Mouse (Mus musculus) lung, postnatal 0 days (tissue): ENCODE data around the gene Pxk. TPM values are rescaled to one million over a fixed set of nuclear protein-coding genes. Genes with fewer than 3 reads are reported as not detected.

Experiments used
- ATAC-seq: fragments of 200-750 bp; cut with Nextera tagmentation; 2 replicates; pipeline ENCODE4 v1.8.0; 2017; ENCODE audit warnings: moderate library complexity
- DNase-seq: peaks from one replicate; pipeline ENCODE4 v3.0.0-alpha.2; 2016; ENCODE audit warnings: low spot score
- H3K27ac ChIP-seq: fragments of 300-500 bp; sonication (generic); 2 replicates; pipeline ENCODE4 v1.5.1; 2014; ENCODE audit warnings: antibody characterized with exemption, mild to moderate bottlenecking, low read length, mixed read lengths
- H3K27me3 ChIP-seq: fragments of 300-500 bp; sonication (generic); replicated peaks from 2 replicates; pipeline ENCODE4 v1.6.1; 2014; ENCODE audit warnings: low read length, mixed read lengths; ENCODE audit not compliant: insufficient read depth
- H3K36me3 ChIP-seq: fragments of 300-500 bp; sonication (generic); 2 replicates; pipeline ENCODE4 v1.6.1; 2014; ENCODE audit warnings: low read length, mixed read lengths; ENCODE audit not compliant: insufficient read depth
- H3K4me1 ChIP-seq: fragments of 300-500 bp; sonication (generic); 2 replicates; pipeline ENCODE4 v1.6.1; 2014; ENCODE audit warnings: antibody characterized with exemption, low read depth, low read length, mixed read lengths; ENCODE audit not compliant: insufficient read depth
- H3K4me2 ChIP-seq: fragments of 300-500 bp; sonication (generic); replicated peaks from 2 replicates; pipeline ENCODE4 v1.6.1; 2014; ENCODE audit warnings: low read depth, mild to moderate bottlenecking, low read length, moderate library complexity, mixed read lengths
- H3K4me3 ChIP-seq: fragments of 300-500 bp; sonication (generic); 2 replicates; pipeline ENCODE4 v1.5.1; 2014; ENCODE audit warnings: low read depth, low read length
- H3K9ac ChIP-seq: fragments of 300-500 bp; sonication (generic); replicated peaks from 2 replicates; pipeline ENCODE4 v1.6.1; 2014; ENCODE audit warnings: low read depth, mild to moderate bottlenecking
- H3K9me3 ChIP-seq: fragments of 300-500 bp; sonication (generic); 2 replicates; pipeline ENCODE4 v1.6.1; 2016; ENCODE audit warnings: low read length, mixed read lengths
- CTCF ChIP-seq: IDR thresholded peaks from 2 replicates; pipeline ENCODE4 v1.5.1; 2016; ENCODE audit warnings: antibody characterized with exemption, mild to moderate bottlenecking
- EP300 ChIP-seq: IDR thresholded peaks from 2 replicates; pipeline ENCODE4 v1.6.1; 2016; ENCODE audit warnings: antibody characterized with exemption, mild to moderate bottlenecking, control low read depth
- WGBS: fragments of 180-500 bp; shearing (Covaris S2); extraction: QIAGEN DNeasy Blood & Tissue Kit; methylation state at CpG from one replicate; pipeline ENCODE4 v1.1.7; 2014; 5-methylcytosine and 5-hydroxymethylcytosine counted together
- polyA plus RNA-seq: library from polyadenylated mRNA; unstranded; fragments of >200 nt; fragmentation: Nextera tagmentation; extraction: Ambion mirVana; gene quantifications from 2 replicates; pipeline ENCODE4 v1.2.1, GENCODE M21; 2015

Pxk gene
- polyA plus RNA-seq, 1 experiment from 2014 or later, result 47.5 TPM

DNA sequence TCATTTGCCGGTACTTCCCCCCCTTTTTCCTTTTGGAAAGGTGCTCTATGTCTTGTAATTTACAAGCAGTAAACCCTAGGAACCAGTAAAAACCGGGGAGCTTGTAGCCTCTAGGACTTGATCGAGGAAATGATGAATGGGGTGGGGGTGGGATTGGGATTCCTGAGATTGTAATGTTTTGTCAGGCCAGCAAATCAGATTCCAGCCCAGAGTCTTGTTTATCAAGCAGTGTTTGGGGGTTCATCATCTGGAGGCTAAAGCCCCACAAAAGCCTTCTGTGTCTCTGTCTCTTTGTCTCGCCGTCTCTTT lies 630 bp downstream of the Pxk start:
- WGBS, result 2% methylated on average over 5 of the region's 5 CpGs

DNA sequence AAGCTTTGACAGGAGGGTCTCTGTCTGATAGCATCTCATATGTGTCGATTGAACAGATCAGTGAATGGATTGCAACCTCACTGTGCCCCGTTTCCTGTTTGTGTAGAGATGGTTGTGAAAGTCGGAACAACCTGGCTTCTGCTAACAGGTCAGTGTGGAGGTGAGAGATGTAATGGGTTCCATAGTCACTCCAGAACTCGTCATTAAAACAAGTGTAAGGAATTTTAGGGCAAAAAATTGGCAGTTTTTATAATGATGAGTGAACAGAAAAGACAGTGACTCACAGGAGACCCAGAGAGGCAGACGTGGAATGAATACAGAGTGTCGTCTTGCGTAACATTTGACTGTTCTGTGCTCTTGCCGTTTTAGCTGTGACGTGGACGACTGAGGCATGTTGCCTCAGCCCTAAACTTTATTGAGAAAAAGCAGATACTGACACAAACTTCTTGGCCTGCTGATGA lies 1.6 kb downstream of the Pxk start:
- Histone ChIP-seq H3K4me2 (peak overlapping the region; percentile 67), H3K9ac (0 out of 2 replicates have a peak overlapping the region, but pooled peaks have one; percentile 65), H3K4me3 (peak overlapping the region; percentile 91; the same call in 1 of the 2 replicates), H3K27me3 (no peaks in the 10 kb centered on the region), H3K4me1 (peaks cover 13% of the 10 kb centered on the region; the same call in 1 of the 2 replicates), H3K27ac (0 out of 2 replicates have a peak overlapping the region, but pooled peaks have one; percentile 20), H3K9me3 (no peaks in the 10 kb centered on the region), H3K36me3 (no peaks in the 10 kb centered on the region)
- 34% methylated on average over 10 of the region's 10 CpGs for WGBS
- DNase-seq (peak; percentile 91), ATAC-seq (peak; percentile 50)
- TF ChIP-seq CTCF, result no peak
- peak; percentile 23; the same call in 1 of the 2 replicates for TF ChIP-seq EP300

More for the DNA sequence above, 630 bp downstream of the Pxk start:
- Histone ChIP-seq H3K9ac (peak overlapping the region; percentile 65), H3K4me3 (peak overlapping the region; percentile 91), H3K9me3 (no peaks in the 10 kb centered on the region), H3K4me1 (peaks cover 13% of the 10 kb centered on the region; the same call in 1 of the 2 replicates), H3K27ac (peak overlapping the region; percentile 82), H3K36me3 (no peaks in the 10 kb centered on the region), H3K4me2 (peak overlapping the region; percentile 67), H3K27me3 (no peaks in the 10 kb centered on the region)
- DNase-seq (peak; percentile 50), ATAC-seq (no peak)
- no peak for TF ChIP-seq CTCF
- no peak for TF ChIP-seq EP300

DNA sequence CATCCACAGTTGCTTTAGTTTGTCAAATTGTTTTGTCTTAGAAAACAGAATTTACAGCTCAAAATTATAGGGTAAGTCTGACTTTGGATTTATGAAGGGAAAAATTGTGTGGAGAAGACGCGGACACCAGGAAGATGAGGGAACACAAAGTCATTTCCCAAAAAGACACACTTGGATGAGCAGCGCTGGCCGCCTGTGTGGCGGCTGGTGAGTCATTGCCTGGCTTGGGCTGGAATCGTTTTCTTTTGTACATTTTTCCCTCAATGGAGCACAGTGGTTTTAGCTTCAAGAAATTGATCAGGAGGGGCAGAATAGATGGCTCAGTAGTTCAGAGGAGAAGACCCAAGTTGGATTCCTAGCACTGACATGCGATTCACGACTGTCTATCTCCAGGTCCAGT lies 3.9 kb downstream of the Pxk start:
- H3K27me3 ChIP-seq, result no peaks in the 10 kb centered on the region
- DNase-seq, result no peak
- H3K4me1 ChIP-seq, result peaks cover 7% of the 10 kb centered on the region; the same call in 1 of the 2 replicates
- no peak overlapping the region for H3K4me2 ChIP-seq
- 88% methylated on average over 8 of the region's 8 CpGs for WGBS
- no peak overlapping the region for H3K4me3 ChIP-seq
- no peak for ATAC-seq
- H3K9ac ChIP-seq, result no peak overlapping the region
- TF ChIP-seq CTCF (no peak), EP300 (no peak)
- no peaks in the 10 kb centered on the region for H3K9me3 ChIP-seq
- no peaks in the 10 kb centered on the region for H3K36me3 ChIP-seq
- H3K27ac ChIP-seq, result no peak overlapping the region

DNA sequence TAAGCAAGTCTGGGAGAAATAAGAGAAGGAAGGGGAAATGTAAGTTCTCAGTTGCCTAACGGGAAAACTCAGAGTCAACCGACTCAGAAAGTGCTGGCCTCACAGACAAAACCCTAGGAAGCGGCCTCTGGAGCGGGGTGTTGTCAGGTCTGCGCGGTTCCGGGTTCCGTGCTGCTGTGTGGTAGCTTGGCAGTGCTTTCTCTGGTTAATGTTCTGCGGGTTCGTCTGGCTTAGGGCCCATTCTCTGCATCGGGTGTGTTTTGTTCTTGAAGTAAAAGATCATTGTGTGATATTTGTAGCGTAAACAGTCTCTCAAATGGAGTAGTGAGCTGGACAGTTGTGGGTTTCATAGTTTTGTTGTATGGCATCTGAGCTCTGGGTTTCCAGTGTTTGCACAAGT lies 4.7 kb downstream of the Pxk start:
- no peak overlapping the region for H3K9ac ChIP-seq
- no peak overlapping the region for H3K27ac ChIP-seq
- no peak for ATAC-seq
- H3K4me1 ChIP-seq, result peaks cover 5% of the 10 kb centered on the region; the same call in 1 of the 2 replicates
- H3K27me3 ChIP-seq, result no peaks in the 10 kb centered on the region
- no peaks in the 10 kb centered on the region for H3K36me3 ChIP-seq
- WGBS, result 55% methylated on average over 12 of the region's 12 CpGs
- no peak overlapping the region for H3K4me2 ChIP-seq
- no peak for DNase-seq
- no peaks in the 10 kb centered on the region for H3K9me3 ChIP-seq
- TF ChIP-seq CTCF, result no peak
- no peak for TF ChIP-seq EP300
- H3K4me3 ChIP-seq, result no peak overlapping the region

DNA sequence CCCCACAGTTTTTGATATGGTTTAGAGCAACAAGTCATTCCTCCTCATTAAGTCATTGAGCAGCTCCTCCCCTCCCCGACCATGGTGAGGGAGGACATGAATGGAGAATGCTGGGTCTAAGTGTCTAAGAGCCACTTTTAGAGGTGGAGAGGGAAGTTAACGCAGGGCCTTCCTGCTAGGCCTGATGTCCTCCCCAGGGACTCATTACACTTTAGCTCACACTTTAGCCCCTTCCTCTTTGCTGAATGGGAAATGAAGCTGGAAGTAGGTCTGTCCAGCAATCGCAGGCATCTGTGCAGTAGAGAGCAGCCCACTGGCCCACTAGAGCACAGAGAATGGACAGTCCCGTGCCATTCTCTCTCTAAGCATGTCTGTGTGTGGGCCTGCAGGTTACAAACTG lies 10.0 kb downstream of the Pxk start:
- no peaks in the 10 kb centered on the region for H3K9me3 ChIP-seq
- DNase-seq (no peak), ATAC-seq (no peak)
- H3K27me3 ChIP-seq, result no peaks in the 10 kb centered on the region
- no peak overlapping the region for H3K4me2 ChIP-seq
- no peak overlapping the region for H3K27ac ChIP-seq
- no peak overlapping the region for H3K9ac ChIP-seq
- TF ChIP-seq CTCF (no peak), EP300 (no peak)
- no peaks in the 10 kb centered on the region for H3K36me3 ChIP-seq
- 74% methylated on average over 4 of the region's 4 CpGs for WGBS
- H3K4me3 ChIP-seq, result no peak overlapping the region
- no peaks in the 10 kb centered on the region; the same call in 1 of the 2 replicates for H3K4me1 ChIP-seq

DNA sequence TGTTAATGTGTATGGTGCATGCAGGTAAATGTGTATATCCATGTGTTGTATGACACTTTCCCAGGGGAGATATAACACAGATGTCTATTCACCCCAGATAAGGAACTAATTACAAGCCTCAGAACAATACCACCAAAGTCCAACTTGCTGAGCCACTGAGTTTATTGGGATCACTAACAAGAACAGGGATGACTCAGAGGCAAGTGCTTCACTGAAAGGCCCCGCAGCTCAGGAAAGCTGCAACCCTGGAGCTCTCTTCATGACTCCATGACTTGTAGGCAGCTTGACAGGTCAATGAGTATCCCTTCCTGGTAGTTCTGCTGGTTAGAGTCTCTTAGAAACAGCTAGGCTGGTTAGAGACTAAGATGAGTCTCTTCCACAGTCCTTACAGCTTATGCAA lies 11.0 kb downstream of the Pxk start:
- Histone ChIP-seq H3K36me3 (no peaks in the 10 kb centered on the region), H3K9me3 (no peaks in the 10 kb centered on the region), H3K4me3 (no peak overlapping the region), H3K4me1 (no peaks in the 10 kb centered on the region), H3K27ac (no peak overlapping the region), H3K4me2 (no peak overlapping the region), H3K9ac (no peak overlapping the region), H3K27me3 (no peaks in the 10 kb centered on the region)
- ATAC-seq (no peak), DNase-seq (no peak)
- no peak for TF ChIP-seq CTCF
- no peak for TF ChIP-seq EP300
- 90% methylated on average over 1 of the region's 1 CpGs for WGBS

DNA sequence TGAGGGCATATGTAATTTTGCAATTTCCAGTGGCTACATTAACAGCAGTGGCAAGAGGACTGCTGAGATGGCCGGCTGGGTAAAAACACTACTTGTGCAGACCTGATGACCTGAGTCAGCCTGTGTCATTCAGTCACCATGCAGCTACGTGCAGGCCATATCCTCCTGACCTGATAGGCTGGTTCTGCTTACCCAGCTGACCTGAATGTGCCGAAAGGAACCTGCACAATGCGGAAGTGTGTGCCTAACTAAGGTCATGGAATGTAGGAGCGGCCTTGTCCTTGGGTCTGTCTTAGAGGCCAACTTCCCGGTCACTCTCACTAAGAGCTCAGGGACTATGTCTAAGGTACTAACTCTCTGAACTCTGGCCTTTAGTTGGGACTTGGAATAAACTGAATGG lies 13.5 kb downstream of the Pxk start:
- no peak overlapping the region for H3K4me2 ChIP-seq
- H3K27ac ChIP-seq, result peak overlapping the region; percentile 43; the same call in 1 of the 2 replicates
- 67% methylated on average over 6 of the region's 6 CpGs for WGBS
- no peak overlapping the region for H3K4me3 ChIP-seq
- H3K9ac ChIP-seq, result no peak overlapping the region
- no peak for TF ChIP-seq CTCF
- peak; percentile 29; the same call in 1 of the 2 replicates for TF ChIP-seq EP300
- ATAC-seq, result peak; percentile 95
- H3K36me3 ChIP-seq, result no peaks in the 10 kb centered on the region
- no peaks in the 10 kb centered on the region for H3K4me1 ChIP-seq
- peak; percentile 55 for DNase-seq
- H3K27me3 ChIP-seq, result no peaks in the 10 kb centered on the region
- no peaks in the 10 kb centered on the region for H3K9me3 ChIP-seq
